Mouse (Mus musculus) stomach, postnatal 0 days (tissue): Measurements from ENCODE around the gene Mylk4.

Experiments
- CTCF ChIP-seq: IDR thresholded peaks from 2 replicates; pipeline ENCODE4 v1.5.1; 2016; ENCODE audit warnings: antibody characterized with exemption, low read depth, mild to moderate bottlenecking, moderate library complexity
- EP300 ChIP-seq: optimal IDR thresholded peaks from 2 replicates; pipeline ENCODE3; 2016; ENCODE audit warnings: antibody characterized with exemption

DNA sequence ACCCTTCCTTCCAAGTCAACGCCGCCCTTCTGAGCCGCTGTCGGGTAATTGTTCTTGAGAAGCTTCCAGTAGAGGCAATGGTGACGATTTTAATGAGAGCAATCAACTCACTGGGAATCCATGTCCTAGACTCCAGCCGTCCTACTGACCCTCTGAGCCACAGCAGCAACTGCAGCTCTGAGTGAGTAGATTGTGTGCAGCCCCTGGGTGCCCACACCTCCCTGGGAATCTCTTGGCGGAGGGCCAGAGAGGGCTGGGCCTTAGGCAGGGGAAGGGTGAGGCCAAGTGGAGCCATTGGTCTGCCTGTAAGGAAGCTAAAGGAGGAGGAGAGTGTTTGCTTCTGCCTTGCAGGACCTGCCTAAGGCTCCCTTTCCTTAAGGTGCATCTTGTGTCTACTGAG, 23.1 kb upstream of the Mylk4 start:
- TF ChIP-seq CTCF (no peak), EP300 (no peak)
